Mouse (Mus musculus) lung, postnatal 25 days (tissue): ENCODE measurements around the gene Usp39.

Experiments
- DNase-seq: peaks from one replicate; pipeline ENCODE4 v3.0.0; 2022; ENCODE audit warnings: low spot score

The Usp39 gene

GRCm38 (mm10) chr6:72345074-72345567 lies at the start of gene Usp39:
TSS of gene Usp39 (minus strand) at chr6:72345184.
- DNase-seq = peak; percentile 95

- no peak for DNase-seq
These were observed 47.4 kb upstream of the Usp39 start for GRCm38 (mm10) chr6:72392341-72392740.

- DNase-seq = peak; percentile 84
These were observed 46.0 kb upstream of the Usp39 start for GRCm38 (mm10) chr6:72390795-72391521.

GRCm38 (mm10) chr6:72389941-72390771 lies 45.2 kb upstream of the Usp39 start, which contains the start of gene Vamp8:
TSS of gene Vamp8 (minus strand) at chr6:72390703.
- DNase-seq = peak; percentile 91

GRCm38 (mm10) chr6:72389471-72389940 lies 44.5 kb upstream of the Usp39 start:
- no peak for DNase-seq

- DNase-seq = no peak
These were observed 43.9 kb upstream of the Usp39 start for GRCm38 (mm10) chr6:72388791-72389329.

GRCm38 (mm10) chr6:72388266-72388665 lies 43.3 kb upstream of the Usp39 start:
- DNase-seq = no peak

- DNase-seq = no peak
These were observed 42.8 kb upstream of the Usp39 start for GRCm38 (mm10) chr6:72387816-72388215.

GRCm38 (mm10) chr6:72386561-72386960 lies 41.6 kb upstream of the Usp39 start:
- DNase-seq = no peak

- no peak for DNase-seq
These were observed 40.3 kb upstream of the Usp39 start for GRCm38 (mm10) chr6:72385258-72385657.

GRCm38 (mm10) chr6:72383952-72384351 lies 39.0 kb upstream of the Usp39 start:
- no peak for DNase-seq

GRCm38 (mm10) chr6:72383142-72383820 lies 38.3 kb upstream of the Usp39 start:
- DNase-seq = no peak

- DNase-seq = no peak
These were observed 37.5 kb upstream of the Usp39 start for GRCm38 (mm10) chr6:72382494-72382893.

- peak; percentile 94 for DNase-seq
These were observed 35.3 kb upstream of the Usp39 start, which contains the start of gene Vamp5 for GRCm38 (mm10) chr6:72380131-72380770. TSS of gene Vamp5 (minus strand) at chr6:72380468.

- DNase-seq = no peak
These were observed 34.6 kb upstream of the Usp39 start for GRCm38 (mm10) chr6:72379377-72380130.

- no peak for DNase-seq
These were observed 33.7 kb upstream of the Usp39 start for GRCm38 (mm10) chr6:72378510-72379234.

- DNase-seq = no peak
These were observed 30.0 kb upstream of the Usp39 start for GRCm38 (mm10) chr6:72374820-72375563.

GRCm38 (mm10) chr6:72374206-72374605 lies 29.2 kb upstream of the Usp39 start:
- no peak for DNase-seq

GRCm38 (mm10) chr6:72373184-72373583 lies 28.2 kb upstream of the Usp39 start:
- no peak for DNase-seq
